Mouse (Mus musculus): ENCODE measurements around the gene Hip1.

- TF ChIP-seq EP300 (IDR thresholded peaks at IDR 0.05; ENCODE audit: low read depth): no peak
- TF ChIP-seq CTCF (IDR thresholded peaks at IDR 0.05; ENCODE audit: low read depth): no peak
These were observed 34.4 kb upstream of the Hip1 start for GRCm38 (mm10) chr5:135579331-135579751.

Data from heart, postnatal 0 days (tissue).